Mouse (Mus musculus) liver, postnatal 0 days (tissue): ENCODE data around the gene Ppp1r27. TPM values are rescaled to one million over a fixed set of nuclear protein-coding genes. Genes with fewer than 3 reads are reported as not detected.

Experiments
- ATAC-seq: fragments of 200-750 bp; cut with Nextera tagmentation; 2 replicates; pipeline ENCODE4 v1.8.0; 2017; ENCODE audit warnings: mild to moderate bottlenecking, moderate library complexity
- DNase-seq: peaks from one replicate; pipeline ENCODE4 v3.0.0-alpha.2; 2016
- H3K27ac ChIP-seq: fragments of 300-500 bp; sonication (generic); 2 replicates; pipeline ENCODE4 v1.5.1; 2014; ENCODE audit warnings: antibody characterized with exemption, moderate library complexity, mild to moderate bottlenecking, low read depth
- H3K27me3 ChIP-seq: fragments of 300-500 bp; sonication (generic); 2 replicates; pipeline ENCODE4 v1.6.1; 2014; ENCODE audit warnings: low read length, control low read depth, mixed read lengths; ENCODE audit not compliant: insufficient read depth
- H3K36me3 ChIP-seq: fragments of 300-500 bp; sonication (generic); replicated peaks from 2 replicates; pipeline ENCODE4 v1.6.1; 2014; ENCODE audit warnings: mild to moderate bottlenecking, control low read depth, low read length, moderate library complexity, mixed read lengths; ENCODE audit not compliant: insufficient read depth
- H3K4me1 ChIP-seq: fragments of 300-500 bp; sonication (generic); 2 replicates; pipeline ENCODE4 v1.6.1; 2014; ENCODE audit warnings: antibody characterized with exemption, mild to moderate bottlenecking, control low read depth; ENCODE audit not compliant: insufficient read depth
- H3K4me2 ChIP-seq: fragments of 300-500 bp; sonication (generic); 2 replicates; pipeline ENCODE4 v1.6.1; 2014; ENCODE audit warnings: low read depth, mild to moderate bottlenecking, low read length, moderate library complexity, mixed read lengths
- H3K4me3 ChIP-seq: fragments of 300-500 bp; sonication (generic); 2 replicates; pipeline ENCODE4 v1.5.1; 2014; ENCODE audit warnings: low read depth, low read length
- H3K9ac ChIP-seq: fragments of 300-500 bp; sonication (generic); replicated peaks from 2 replicates; pipeline ENCODE4 v1.6.1; 2014; ENCODE audit warnings: mild to moderate bottlenecking, moderate library complexity
- H3K9me3 ChIP-seq: fragments of 300-500 bp; sonication (generic); 2 replicates; pipeline ENCODE4 v1.6.1; 2016; ENCODE audit warnings: mild to moderate bottlenecking, control low read depth, low read length, mixed read lengths
- CTCF ChIP-seq: sonication (generic); IDR thresholded peaks from 2 replicates; pipeline ENCODE4 v1.5.1; 2016; ENCODE audit warnings: antibody characterized with exemption, low read depth
- EP300 ChIP-seq: IDR thresholded peaks from 2 replicates; pipeline ENCODE4 v1.6.1; 2016; ENCODE audit warnings: antibody characterized with exemption, low read depth, mild to moderate bottlenecking
- WGBS: fragments of 180-500 bp; shearing (Covaris S2); extraction: QIAGEN DNeasy Blood & Tissue Kit; methylation state at CpG from one replicate; pipeline ENCODE4 v1.1.7; 2014; ENCODE audit not compliant: insufficient replicate concordance; 5-methylcytosine and 5-hydroxymethylcytosine counted together
- polyA plus RNA-seq: library from polyadenylated mRNA; unstranded; fragments of >200 nt; fragmentation: Nextera tagmentation; extraction: Ambion mirVana; gene quantifications from 2 replicates; pipeline ENCODE4 v1.2.1, GENCODE M21; 2015

Ppp1r27 gene
- polyA plus RNA-seq, 1 experiment from 2014 or later: 0.19 TPM

DNA sequence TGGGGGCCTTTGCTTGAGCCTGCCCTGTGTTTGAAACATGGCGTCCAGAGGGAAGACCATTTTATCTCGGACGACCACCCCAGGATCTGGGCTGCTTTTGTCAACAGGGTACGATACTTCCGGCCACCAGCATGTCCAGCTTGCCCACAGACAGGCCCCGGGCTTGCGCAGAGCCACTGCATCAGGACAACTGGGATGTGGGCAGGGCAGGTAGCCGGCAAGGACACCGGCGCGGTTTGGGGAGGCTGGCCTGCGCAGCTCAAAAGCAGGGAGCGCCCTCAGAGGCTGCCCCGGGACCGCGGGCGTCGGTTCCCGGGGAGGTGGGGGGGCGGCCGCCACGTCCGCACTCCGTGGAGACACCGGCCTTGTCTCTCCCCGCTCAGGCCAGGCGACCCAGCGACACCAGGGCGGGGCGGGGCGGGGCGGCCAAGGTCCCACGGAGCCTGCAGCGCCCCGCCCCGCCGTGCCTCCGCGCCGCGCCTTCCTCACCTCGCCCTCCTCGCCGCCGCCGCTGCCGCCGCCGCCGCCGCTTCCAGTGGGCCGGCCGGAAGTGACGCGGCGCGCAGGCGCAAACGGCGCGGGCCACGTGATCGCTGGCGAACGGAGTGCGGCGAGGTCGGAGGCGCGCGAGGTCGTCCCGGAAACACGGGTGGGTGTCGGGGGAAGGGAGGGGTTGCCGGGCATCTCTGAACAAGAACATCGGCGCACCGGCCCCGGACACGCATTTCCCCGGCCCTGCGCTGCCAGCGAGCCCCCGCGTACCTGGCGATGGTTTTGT, 1.6 kb downstream of the Ppp1r27 start, which contains the start of gene Mcrip1:
Mcrip1 (minus strand) TSS at position 560 of the 778 bp plus-strand sequence.
- peaks cover 35% of the 10 kb centered on the region for H3K4me1 ChIP-seq
- peak; percentile 95 for DNase-seq
- H3K9me3 ChIP-seq: no peaks in the 10 kb centered on the region
- H3K4me3 ChIP-seq: peak within 1 kb of the TSS; percentile 88
- TF ChIP-seq EP300: no peak
- no peak for TF ChIP-seq CTCF
- WGBS: under 1% methylated on average over 59 of the region's 87 CpGs
- H3K27me3 ChIP-seq: no peaks in the 10 kb centered on the region
- peaks cover 4% of the 10 kb centered on the region for H3K36me3 ChIP-seq
- peak; percentile 91 for ATAC-seq
- H3K9ac ChIP-seq: peak within 1 kb of the TSS; percentile 93
- peak within 1 kb of the TSS; percentile 98 for H3K27ac ChIP-seq
- peak within 1 kb of the TSS; percentile 97 for H3K4me2 ChIP-seq

DNA sequence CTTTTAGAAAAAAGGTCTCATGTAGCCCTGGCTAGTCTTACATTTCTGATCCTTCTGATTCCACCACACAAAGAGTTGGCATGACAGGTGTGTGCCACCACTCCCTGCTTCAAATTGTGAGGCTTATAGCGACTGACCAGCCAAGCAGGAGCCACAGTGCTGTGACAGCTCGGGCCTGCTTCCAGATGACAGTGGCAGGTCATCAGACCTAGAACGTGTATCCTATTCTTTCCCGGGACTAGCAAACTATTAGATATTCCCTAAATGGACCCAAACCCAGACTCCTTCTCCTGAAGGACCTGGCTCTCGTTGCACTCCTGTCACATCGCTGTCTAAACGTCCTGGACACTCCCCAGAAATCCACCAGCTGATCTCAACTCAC, 2.2 kb downstream of the Ppp1r27 start:
- ATAC-seq (no peak), DNase-seq (no peak)
- WGBS: 15% methylated on average over 7 of the region's 7 CpGs
- Histone ChIP-seq H3K27me3 (no peaks in the 10 kb centered on the region), H3K9me3 (no peaks in the 10 kb centered on the region), H3K36me3 (peaks cover 10% of the 10 kb centered on the region), H3K4me3 (peak overlapping the region; percentile 88), H3K27ac (peak overlapping the region; percentile 98), H3K4me2 (peak overlapping the region; percentile 97), H3K4me1 (peaks cover 35% of the 10 kb centered on the region), H3K9ac (peak overlapping the region; percentile 93)
- TF ChIP-seq CTCF (no peak), EP300 (no peak)

DNA sequence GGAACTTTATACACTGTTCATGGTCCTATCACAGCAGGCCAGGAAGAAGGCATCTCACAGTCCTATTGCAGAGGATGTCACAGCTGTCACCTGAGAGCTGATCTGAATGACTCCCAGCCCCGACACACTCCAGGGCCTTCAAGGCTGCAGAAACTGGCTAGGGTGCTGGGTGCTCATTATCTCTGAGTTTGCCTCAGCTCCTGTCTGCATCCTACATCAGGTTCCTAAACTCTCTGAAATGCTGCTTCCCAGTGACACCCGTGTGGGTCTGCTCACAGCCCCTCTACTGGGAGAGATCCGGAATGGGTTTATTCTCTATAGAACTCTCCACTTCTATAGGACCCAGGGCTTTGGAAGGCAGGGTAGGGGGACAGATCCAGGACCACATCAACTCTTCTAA, 2.7 kb downstream of the Ppp1r27 start:
- Histone ChIP-seq H3K27ac (peak overlapping the region; percentile 98), H3K27me3 (no peaks in the 10 kb centered on the region)

DNA sequence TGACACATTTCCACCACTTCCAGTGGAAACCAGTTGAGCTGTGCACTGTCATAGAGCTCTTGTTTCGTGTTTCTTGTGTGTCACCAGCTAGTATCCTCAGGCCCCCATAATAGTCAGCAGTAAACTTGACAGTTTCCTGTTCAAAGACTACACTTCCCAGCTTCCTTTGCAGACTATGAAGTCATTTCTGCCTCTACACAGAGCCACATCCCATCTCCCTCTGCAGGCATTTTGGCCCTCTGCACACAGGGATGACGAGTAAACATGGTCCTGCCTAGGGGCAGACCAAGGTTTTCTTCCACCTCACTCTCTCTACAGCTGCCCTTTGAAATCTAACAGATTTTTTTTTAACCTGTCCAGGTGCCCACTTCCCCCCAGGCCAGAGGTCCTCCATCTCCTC, 3.5 kb downstream of the Ppp1r27 start:
- H3K9ac ChIP-seq: no peak overlapping the region
- no peaks in the 10 kb centered on the region for H3K27me3 ChIP-seq
- H3K36me3 ChIP-seq: peaks cover 19% of the 10 kb centered on the region
- ATAC-seq (peak; percentile 24), DNase-seq (no peak)
- TF ChIP-seq EP300 (no peak), CTCF (peak; percentile 47)
- 43% methylated on average over 2 of the region's 2 CpGs for WGBS
- H3K4me2 ChIP-seq: no peak overlapping the region
- no peaks in the 10 kb centered on the region for H3K9me3 ChIP-seq
- H3K27ac ChIP-seq: 0 out of 2 replicates have a peak overlapping the region, but pooled peaks have one; percentile 29
- H3K4me1 ChIP-seq: peaks cover 35% of the 10 kb centered on the region
- H3K4me3 ChIP-seq: no peak overlapping the region

More for the DNA sequence above, 2.7 kb downstream of the Ppp1r27 start:
- TF ChIP-seq CTCF (no peak), EP300 (no peak)
- H3K36me3 ChIP-seq: peaks cover 14% of the 10 kb centered on the region
- H3K9me3 ChIP-seq: no peaks in the 10 kb centered on the region
- peaks cover 35% of the 10 kb centered on the region for H3K4me1 ChIP-seq
- peak overlapping the region; percentile 97 for H3K4me2 ChIP-seq
- no peak for DNase-seq
- H3K9ac ChIP-seq: peak overlapping the region; percentile 93; the same call in 1 of the 2 replicates
- peak overlapping the region; percentile 88; the same call in 1 of the 2 replicates for H3K4me3 ChIP-seq
- no peak for ATAC-seq
- 83% methylated on average over 3 of the region's 3 CpGs for WGBS

DNA sequence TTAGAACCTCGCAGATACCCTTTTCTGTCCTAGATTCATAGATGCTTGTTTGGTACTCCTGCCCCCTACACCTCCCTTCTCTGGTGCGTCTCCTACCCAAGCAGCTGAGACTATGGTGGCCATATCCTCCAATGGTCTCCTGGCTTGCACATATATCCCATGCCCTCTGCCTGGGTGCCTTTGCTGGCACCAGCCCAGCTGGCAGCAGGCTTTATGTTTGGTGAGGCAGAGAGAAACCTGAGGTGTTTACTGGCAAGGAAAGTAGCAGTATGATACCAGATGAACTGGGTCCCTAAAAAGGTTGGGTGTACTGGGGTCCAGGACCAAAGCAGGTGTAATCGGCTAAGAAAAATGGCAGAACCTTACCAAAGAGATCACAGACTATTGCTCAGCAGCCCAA, 5.0 kb downstream of the Ppp1r27 start:
- H3K4me3 ChIP-seq: no peak overlapping the region
- DNase-seq (no peak), ATAC-seq (no peak)
- H3K4me2 ChIP-seq: no peak overlapping the region
- peaks cover 19% of the 10 kb centered on the region for H3K36me3 ChIP-seq
- no peaks in the 10 kb centered on the region for H3K9me3 ChIP-seq
- H3K4me1 ChIP-seq: peaks cover 35% of the 10 kb centered on the region
- WGBS: 93% methylated on average over 3 of the region's 3 CpGs
- no peaks in the 10 kb centered on the region for H3K27me3 ChIP-seq
- no peak overlapping the region for H3K27ac ChIP-seq
- no peak for TF ChIP-seq CTCF
- TF ChIP-seq EP300: no peak
- no peak overlapping the region for H3K9ac ChIP-seq

DNA sequence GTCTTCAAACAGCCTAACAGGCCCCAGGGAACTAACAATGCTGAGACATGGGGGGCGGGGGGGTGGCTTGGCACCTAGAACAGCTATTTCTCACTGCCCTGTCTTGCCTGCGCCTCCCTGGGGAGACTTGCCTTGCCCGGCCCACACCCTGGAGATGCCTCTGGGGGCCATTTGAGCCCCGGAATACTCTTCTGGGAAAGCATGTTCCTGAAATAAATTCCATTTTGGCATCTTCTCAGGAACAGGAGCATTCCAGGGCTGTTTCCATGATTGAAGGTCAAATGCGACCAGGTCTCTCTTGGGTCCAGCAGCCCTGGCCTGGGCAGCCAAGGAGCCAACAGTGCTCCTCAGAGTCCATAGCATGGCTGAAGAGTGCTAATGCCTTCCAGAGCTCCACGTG, 8.6 kb downstream of the Ppp1r27 start:
- Histone ChIP-seq H3K4me1 (peaks cover 35% of the 10 kb centered on the region), H3K4me3 (no peak overlapping the region), H3K4me2 (no peak overlapping the region), H3K9me3 (no peaks in the 10 kb centered on the region), H3K36me3 (peaks cover 21% of the 10 kb centered on the region), H3K27ac (no peak overlapping the region), H3K27me3 (no peaks in the 10 kb centered on the region), H3K9ac (peak overlapping the region; percentile 16; the same call in 1 of the 2 replicates)
- ATAC-seq (no peak), DNase-seq (no peak)
- TF ChIP-seq EP300 (no peak), CTCF (no peak)
- WGBS: 81% methylated on average over 6 of the region's 6 CpGs
